Mouse (Mus musculus) gastrocnemius, postnatal 10 days (tissue): ENCODE data around the gene Ghrhr. TPM values are rescaled to one million over a fixed set of nuclear protein-coding genes. Genes with fewer than 3 reads are reported as not detected.

Experiments used
- DNase-seq: peaks from one replicate; pipeline ENCODE4 v3.0.0; 2021; ENCODE audit warnings: mixed read lengths
- long read RNA-seq, 2 experiments: library from polyadenylated mRNA; stranded (forward); transcript quantifications; one replicate each; pipeline ENCODE4 v2.0.0; 2021
- total RNA-seq, 2 experiments: library from RNA; stranded (reverse); gene quantifications; 2 replicates each; pipeline ENCODE4 v1.2.3; 2021

Gene Ghrhr
- not detected for total RNA-seq
- long read RNA-seq, experiment 1: 0 reads
- long read RNA-seq, experiment 2: 0 reads

DNA sequence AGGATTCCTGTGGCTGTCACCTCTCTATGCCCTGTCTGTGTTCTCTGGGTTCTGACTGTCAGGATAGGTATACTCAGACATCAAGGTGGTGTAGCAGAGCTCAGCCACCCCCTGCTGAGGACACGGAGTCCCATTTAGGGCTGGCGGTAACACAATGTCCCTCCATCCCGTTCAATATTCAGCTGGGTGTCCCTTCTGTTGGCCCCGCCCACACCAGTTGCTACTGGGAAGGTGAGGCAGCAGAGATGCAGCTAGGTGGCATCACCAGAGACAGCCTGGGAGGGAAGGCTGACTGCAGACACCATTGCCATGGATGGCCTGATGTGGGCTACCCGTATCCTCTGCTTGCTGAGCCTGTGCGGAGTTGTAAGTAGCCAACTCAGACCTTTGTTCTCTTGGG, at the start of gene Ghrhr:
TSS of gene Ghrhr (plus strand) at position 220 of the 400 bp plus-strand sequence.
- no peak for DNase-seq

DNA sequence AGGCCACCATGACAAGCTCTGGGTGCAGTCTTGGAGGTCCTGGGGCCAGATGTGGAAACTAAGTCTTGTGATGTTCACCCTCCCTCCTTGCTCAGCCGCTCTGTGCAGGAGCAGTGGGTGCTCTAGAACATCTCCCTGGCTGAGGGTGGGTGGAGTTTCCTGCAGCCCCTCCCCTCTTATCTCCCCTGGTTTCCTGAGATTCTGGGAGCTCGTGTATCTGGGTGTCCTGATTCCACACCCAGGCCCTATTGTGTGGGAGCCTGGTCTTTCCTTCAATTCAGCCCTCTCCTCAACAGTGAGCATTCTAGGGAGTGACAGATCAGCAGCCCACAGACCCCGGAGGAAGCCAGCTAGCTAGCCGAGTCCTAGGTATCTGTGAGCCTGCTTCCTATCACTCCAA, 49.8 kb upstream of the Ghrhr start:
- no peak for DNase-seq

DNA sequence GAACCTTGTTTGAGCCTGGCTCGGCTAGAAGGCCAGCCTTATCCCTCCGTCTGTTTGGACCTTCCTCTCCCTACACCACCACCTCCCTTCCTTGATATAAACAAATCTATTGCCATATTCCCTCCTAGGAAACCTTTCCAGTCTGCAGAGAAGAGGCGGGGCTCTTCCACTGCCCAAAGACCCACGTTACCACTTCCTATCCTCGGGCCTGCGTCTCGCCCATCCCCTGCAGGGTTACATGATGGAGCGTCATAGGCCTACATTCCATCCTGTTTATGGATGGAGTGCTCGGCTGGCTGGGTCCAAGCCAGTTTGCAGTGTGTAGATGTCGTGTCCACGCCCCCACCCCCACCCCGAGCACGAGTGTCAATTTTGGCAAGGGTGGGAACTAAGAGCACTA, 48.8 kb upstream of the Ghrhr start:
- no peak for DNase-seq

DNA sequence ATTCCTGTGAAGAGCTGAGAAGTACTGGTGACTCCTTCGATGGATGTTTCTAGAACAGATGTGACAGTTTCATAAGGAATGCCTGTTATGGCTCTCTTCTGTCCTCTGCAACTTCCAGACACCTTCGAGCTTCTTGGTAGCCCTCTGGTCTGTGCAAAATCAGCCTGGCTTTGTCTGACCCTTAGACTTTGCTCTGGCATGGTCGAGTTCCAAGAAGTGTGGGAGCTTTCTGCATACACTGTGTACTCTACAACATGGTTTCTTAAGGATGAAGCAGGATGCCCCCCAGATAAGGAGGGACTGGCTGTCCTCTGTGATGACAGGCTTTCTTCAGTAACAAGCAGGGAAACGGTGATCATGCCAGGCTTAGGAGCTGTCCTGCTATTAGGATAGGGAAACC, 47.9 kb upstream of the Ghrhr start:
- DNase-seq: no peak

DNA sequence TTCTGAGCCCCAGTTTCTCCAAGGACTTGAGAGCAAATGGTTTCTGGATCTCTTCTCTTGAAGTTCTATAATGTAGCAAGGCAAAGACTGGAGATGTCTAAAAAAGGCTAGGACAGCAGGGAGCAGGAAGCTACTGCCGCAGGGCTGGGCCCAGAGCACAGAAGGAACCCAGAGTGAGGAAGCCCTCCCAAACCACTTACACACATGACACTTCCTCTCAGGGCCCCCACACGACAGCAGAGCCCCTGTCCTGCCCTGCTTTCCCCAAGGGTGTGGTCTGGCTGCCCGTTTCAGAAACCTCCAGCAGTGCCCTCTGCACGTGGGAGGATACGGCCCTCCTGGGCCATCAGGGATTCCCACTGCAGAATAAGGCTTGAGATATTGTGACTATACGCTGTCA, 44.8 kb upstream of the Ghrhr start:
- DNase-seq: no peak

DNA sequence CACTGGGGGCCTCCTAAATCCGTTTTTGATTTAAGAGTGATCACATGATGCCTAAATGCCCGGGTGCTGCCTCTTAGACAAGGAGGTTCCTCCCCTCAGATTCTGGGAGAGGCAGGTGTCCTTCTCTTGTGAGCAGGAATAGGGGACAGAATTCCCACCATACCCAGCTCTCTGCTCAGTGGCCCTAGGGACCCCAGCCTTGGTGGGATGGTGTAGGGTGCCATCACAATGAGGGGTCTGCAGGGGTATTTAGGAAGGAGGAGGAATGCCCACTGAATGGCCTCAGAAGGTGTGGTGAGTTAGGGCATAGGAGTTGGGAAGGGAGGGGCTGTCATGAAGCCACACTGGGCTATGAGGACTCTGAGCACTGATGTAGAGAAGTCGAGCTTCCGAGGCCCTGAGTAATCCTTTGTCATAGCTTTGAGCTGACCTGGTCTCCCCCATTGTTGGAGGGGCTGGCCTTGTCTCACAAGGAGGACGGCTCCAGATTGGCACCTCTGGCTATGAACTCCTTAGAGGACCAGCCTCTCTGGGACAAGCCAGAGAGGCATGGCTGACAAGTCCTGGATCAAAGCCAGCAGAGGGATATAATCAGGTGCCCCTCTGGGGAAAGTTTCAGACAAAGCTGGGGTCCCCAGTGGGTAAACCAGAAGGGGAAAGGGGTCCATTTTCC, 43.9 kb upstream of the Ghrhr start:
- DNase-seq: no peak

DNA sequence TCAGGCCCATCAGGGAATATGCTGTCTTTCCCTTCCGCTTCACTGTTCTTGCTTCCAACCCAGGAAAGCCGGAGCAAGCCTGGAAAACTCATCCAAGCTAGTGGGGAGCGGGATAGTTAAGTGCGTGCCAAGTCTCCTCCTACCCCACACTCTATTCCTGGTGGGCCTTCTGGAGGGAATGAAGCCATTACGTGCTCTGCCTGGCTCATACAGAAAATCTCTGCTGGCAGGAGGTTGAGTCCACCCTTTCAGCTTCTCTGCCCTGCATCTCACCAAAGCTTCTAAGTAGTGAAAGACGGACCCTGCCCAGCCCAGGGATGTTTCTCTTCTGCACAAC, 43.4 kb upstream of the Ghrhr start:
- no peak for DNase-seq

DNA sequence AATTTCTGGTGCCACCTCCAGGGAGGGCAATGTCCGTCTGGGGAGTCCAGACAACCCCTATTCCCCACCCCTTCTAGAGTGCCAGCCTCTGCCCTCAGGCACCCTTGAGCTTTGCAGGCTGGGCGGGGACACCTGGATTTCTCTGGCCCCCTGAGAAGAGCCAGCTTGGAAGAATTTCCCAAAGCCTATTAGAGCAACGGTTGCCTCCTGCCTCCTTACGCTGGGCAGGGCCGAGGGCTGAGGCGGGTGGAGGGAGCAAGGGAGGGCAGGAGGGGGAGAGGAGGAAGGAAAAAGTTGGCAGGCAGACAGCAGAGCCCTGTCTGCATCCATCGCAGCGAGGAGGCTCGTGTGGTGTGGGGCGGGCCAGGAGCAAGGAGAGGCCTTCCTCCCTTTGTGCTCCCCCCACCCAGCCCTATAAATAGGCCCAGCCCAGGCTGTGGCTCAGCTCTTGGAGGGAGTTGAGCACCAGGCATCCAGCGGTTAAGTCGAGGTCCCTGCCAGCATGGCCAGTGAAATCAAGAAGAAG, 40.0 kb upstream of the Ghrhr start, which contains the start of gene Aqp1:
TSS of gene Aqp1 (plus strand) at position 444 of the 526 bp plus-strand sequence.
- peak; percentile 52 for DNase-seq

DNA sequence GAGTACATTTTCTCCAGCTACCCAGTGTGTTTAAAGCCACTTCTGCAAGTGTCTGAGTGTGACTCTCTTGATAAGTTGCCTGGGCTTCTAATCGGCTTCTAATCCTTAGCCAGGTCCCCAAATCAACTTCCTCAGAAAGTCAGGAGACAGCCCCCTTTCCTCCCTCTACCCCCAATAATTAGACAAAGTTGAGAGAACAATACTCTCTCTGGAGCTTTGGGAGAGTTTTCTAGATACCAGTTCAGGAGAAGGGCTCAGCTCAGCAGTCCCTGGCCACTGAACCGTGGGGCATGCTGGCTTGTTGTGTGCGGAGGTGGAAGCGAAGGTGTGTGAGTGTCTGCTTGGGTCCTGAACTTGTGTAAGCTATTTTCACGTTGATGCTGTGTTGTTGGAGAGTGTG, 38.9 kb upstream of the Ghrhr start:
- no peak for DNase-seq

DNA sequence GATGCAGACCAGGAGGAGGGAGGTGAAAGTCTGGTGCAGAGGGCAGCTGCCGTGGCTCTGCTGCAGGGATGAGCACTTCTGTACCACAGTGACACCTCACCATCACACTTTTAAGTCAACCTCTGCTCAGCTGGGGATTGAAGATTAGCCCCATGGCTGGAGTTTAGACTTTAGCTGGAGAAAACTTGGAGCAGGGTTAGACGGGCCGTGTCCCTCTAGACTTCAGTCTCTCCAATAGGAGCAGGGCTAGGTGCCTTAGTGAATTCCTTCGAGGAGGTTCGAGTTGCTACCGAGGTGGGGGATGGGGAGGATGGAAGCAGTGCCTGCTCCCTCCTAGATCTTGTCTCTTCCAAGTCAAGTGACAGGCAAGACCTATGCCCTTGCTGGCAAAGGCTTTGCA, 38.0 kb upstream of the Ghrhr start:
- no peak for DNase-seq

DNA sequence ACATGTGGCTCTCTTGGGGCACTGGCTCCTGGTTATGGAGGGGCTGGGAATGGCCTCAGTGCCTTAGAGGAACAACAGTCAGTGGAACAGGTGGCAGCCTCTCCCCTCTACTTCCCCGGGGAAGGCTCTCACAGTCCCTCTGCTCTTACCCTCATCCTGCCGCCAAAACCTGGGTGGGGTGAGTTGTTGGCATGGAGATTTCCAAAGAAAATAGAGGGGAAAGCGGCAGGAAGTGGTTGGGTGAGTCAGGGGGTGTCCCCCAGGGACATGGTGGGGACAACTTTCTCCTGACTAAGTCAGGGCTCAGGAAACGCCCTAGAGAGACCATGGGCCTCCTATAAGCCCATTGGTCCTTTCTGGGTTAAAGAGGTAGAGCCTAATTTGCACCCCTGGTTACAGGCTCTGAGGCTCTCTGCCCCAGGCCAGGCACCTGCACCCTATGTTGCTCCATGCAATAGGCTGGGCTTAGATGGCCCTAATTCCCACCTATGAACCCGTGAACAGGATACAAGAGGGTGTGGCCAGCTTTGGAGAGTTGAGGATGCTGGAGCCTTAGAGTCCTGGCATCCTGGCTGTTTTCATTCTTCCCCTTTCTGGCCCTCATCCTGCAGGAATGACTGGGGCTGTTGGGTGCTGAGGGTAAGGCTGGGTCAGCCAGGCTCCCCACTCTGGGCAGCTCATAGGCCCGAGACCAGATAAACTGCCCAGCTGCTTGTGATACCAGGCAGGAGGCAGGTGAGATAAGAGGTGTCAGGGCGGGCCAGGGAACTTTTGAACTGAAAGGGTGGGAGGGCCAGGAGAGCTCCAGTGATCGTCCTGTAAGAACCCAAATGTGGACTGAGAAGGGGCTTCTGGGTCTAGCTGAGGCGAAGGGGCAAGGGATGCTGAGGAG, 36.9 kb upstream of the Ghrhr start:
- no peak for DNase-seq

DNA sequence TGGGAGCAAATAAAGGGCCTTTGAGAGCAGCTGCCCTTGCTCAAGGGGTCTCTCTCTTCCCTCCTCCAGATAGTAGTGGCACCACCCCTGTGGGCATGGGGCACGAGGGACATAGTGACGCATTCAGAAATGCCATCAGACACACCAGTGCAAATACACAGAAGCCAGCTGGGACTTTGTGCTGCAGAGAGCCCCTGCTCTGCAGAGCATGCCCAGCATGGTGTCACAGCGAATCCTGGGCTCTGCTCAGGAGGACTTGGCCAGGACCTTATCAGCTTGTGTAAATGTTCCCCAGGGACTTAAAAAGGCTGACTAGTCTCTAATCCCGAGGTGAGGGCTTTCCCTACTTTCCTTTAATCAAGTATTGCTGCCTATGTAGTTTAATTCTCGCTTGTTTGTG, 34.4 kb upstream of the Ghrhr start:
- no peak for DNase-seq

DNA sequence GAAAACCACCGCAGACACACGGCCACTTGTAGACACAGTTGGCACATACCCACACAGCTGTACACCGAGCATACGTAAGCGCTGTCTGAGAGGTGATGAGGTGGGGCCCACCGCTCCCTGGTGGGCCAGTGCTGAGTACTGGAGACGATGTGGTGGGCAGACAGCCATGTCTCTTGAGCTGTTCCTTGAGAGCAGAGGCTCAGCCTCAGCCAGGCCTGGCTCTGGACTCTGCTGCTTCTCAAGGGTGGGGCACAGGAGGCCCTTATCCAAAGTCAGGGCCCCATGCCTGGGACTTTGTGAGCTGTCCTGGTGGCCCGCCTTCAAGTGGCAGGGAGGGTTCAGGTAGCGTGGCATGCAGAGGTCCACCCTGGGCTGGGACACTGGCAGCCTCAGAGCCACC, 33.8 kb upstream of the Ghrhr start:
- peak; percentile 55 for DNase-seq

DNA sequence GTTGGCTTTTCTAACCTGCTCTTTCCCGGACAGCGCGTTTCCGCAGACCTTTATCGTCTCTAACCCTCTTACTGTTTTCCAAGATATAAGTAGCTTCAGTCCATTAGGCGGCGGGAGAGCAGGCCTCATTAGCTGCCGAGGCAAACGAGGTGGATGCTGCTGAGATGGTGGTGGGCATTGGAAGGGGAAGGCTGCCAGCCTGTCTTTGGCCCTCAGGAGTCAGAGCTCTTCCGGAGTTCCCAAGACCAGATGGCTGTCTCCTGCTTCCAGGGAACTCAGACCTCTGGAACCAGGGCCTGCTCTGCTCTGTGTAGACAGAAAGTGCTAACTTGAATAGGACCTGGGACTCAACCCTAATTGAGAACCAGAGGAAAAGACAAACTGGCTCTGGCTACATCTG, 32.6 kb upstream of the Ghrhr start:
- DNase-seq: no peak

DNA sequence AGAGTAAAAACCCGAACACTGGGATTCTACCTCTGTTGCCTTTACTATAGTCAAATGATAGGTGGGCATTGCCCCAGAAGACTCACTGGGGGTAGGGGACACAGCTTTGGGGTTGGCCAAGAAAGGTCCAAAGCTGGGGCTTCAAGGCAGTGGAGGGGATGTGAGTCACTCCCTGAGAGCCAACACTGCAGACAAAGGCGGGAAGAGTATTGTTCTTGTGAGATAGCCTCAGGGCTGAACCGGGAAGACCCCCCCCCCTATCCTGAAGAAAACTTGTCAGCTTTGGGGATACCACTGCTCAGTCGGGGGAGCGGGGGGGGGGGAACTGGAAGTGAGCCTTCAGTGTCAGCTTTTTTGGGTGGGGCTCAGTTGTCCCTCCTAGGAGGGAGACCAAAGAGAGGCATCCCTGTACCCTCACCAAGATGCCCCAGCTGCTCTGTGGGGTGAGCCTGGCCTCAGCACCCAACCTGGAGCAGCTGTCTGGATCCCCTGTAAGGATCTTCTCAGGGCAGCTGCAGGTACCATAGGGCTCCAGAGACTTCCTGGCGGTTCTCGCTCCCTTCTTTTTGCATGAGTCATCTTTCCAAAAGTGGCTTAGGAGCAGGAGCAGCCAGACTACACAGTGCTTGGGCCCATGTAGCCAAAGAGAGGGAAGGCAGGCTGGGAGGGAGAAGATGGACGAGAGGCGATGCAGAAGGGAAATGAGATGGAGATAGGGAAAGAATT, 31.6 kb upstream of the Ghrhr start:
- no peak for DNase-seq

DNA sequence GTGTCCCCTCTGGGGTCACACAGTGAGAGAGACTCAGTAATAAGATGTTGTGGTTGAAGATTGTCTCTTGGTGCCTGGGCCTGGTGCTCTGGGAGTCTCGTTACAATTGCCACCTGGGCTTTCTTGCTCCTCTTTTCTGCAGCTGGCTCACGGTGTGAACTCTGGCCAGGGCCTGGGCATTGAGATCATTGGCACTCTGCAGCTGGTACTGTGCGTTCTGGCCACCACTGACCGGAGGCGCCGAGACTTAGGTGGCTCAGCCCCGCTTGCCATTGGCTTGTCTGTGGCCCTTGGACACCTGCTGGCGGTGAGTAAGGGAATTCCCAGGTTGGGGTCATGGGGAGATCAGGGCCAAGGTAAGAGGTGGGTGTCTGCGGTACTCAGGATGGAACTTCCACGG, 30.8 kb upstream of the Ghrhr start:
- DNase-seq: peak; percentile 6

DNA sequence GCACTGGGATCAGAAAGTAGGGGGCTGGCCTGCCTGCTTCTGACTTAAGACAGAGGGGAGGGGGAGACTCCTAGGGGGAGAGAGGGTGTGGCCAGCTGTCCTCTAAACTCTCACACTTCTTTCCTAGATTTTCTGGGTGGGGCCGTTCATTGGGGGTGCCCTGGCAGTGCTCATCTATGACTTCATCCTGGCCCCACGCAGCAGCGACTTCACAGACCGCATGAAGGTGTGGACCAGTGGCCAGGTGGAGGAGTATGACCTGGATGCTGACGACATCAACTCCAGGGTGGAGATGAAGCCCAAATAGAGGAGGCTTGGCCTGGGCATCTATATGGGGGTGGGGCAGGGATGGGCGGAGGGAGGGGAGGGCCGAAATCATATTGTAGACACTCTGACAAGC, 29.6 kb upstream of the Ghrhr start:
- peak; percentile 2 for DNase-seq

DNA sequence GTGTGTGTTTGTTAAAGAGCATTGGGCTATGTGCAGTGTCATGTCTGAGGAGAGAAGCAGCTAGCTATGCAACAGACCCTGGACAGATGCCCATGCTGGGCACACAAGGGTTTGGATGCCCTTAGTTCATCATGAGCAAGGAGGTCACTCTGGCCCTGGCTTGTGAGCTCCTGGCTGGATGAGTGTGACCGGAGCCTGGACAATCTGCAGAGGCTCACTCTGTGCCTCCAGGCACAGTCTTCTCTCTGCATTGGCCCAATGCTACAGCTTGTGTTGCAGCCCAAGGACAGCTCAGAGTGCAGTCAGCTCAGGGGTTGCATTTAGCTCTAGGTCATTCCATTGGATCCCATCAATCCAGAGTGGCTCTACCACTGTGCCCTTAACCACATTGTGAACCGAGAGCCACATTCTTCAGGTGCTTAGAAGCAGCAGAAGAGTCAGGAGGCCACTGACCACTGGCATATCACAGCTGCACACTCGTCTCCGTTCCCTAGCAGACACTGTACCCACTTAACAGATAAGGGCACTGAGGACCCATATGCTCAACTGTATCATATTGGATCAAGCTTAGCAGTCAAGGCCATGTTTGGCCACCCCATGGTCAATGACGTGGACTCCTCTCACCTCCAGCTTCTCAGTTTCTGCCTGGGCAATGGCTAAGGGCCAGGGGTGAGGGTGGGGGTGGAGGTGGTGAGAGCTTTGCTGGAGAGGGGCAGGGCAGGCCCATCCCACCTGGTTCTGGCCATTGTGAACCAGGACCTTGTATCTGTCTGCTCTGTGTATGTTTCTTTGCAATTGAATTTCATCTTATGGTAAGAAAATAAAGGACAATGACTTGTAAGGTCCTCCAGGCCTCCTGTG, 28.2 kb upstream of the Ghrhr start:
- peak; percentile 4 for DNase-seq

DNA sequence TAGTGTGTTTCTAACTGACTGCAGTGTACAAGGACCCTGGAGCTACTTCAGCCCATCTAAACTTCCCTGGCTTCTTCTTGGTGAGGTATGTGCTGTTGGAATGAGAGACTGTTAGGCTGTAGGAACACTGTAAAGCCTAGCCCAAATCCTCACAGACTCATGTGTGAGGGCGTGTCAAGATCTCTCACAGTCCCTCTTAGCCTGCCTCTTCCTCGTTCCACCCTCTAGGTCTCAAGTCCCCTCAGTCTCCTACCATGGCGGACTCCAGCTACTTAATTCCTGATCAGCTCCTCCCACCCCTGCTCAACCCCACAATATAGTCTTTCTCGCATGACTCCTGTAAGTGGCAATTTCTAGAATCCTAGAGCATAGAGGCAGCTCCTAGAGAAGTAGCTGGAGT, 26.9 kb upstream of the Ghrhr start:
- DNase-seq: no peak

DNA sequence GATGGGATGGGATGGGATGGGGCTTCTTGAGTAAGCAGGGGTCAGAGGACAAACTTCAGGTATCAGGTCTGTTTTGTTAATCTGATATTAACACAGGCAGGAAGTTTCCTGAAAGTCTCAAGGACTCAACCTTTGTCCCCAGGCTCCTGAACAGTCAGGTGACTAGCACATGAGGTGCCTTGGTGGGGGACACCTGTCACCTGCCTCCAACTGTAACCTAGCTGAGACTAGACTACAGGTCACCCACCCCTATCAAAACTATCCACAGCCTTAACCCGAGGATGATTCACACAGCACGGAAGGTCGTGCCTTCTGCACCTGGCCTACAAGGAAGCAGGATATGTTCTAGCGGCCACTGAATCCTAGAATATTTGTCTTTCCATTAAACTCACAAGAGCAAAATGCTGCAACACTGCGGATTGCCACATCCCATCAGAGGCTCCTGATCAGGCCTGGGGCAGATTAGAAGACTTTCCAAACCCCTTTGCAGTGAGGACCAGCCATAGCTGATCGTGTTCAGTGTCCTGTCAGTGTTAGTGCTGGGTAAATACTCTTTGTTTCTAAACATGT, 25.6 kb upstream of the Ghrhr start:
- no peak for DNase-seq

DNA sequence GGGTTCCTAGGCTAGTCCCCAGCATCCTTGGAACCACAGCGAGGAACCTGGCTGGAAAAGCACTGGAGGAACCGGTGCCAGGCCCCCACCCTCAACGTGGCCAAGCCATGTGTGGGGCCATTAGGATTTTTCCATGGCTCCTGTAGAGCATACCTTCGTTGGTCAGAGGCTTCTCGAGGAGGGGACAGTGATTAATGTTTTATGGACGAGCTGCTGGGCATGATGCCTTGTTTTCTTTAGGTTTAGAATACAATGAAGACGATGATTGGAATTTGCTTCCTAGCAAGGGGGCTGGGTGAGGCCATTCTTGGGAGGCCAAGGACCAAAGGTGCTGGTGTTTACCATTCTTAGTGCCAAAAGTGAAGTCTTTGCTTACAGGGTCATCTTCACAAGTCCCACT, 24.4 kb upstream of the Ghrhr start:
- DNase-seq: no peak
